Mouse (Mus musculus) effector memory CD4-positive, alpha-beta T cell, adult 7 months (primary cell): ENCODE results near the gene Cxcl9. TPM values are rescaled to one million over a fixed set of nuclear protein-coding genes. Genes with fewer than 3 reads are reported as not detected.

Experiments
- polyA plus RNA-seq: library from polyadenylated mRNA; unstranded; fragments of 100-300 nt; shearing (Covaris generic); gene quantifications from one replicate; pipeline ENCODE4 v1.2.1, GENCODE M21; 2017

The Cxcl9 gene
- not detected for polyA plus RNA-seq

DNA sequence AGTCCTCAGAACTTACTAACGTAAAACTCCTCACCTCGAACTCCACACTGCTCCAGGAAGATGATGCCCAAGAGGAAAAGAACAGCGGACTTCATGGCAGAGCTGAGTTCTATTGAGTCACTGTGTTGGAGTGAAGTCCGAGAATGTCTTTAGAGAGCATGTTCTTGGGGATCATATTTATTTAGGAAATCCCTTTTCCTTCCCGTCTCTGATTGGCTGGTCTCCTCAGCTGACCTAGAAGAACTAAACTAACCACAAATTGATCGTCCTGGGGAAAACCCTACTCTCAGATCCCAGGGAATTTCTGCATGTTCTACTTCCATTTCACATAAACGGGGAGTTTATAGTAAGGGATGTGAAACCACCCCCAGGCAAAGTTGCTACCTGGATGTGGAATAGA is at the start of gene Cxcl9:
Gene Cxcl9 (minus strand): TSS at position 151 of the 400 bp plus-strand sequence.

DNA sequence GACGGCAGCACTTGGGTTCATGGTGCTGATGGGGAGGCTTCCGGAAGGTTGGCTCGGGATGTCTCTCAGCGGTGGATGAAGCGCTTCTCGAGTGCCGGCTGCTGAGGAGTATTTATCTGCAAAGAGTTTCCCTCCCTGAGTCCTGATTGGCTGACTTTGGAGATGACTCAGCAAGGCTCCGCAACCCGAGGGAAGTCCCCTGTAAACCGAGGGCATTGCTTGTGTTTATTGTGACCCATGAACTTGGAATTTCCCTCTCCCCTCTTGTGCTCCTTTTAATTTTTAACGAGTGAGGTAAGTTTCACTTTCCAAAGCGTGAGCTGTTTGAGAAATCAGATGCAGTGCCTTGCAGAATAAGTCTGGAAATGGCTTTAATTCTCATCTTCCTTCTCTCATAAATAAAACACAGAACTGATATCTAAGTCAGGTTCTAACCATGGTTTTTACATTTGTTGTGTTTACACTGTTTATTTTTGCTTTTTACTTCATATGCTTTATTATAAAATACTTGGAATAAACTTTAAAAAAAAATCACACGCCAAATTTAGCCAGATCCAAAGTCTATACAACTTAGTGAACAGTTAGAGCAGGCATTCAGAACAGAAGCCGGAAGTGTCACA is 21.0 kb upstream of the Cxcl9 start, which contains the start of gene Cxcl10:
Gene Cxcl10 (minus strand): TSS at position 96 of the 620 bp plus-strand sequence.

GRCm38 (mm10) chr5:92331635-92332338 is 3.9 kb upstream of the Cxcl9 start, which contains the start of gene Art3:
Art3 (plus strand) TSS chr5:92331827.

DNA sequence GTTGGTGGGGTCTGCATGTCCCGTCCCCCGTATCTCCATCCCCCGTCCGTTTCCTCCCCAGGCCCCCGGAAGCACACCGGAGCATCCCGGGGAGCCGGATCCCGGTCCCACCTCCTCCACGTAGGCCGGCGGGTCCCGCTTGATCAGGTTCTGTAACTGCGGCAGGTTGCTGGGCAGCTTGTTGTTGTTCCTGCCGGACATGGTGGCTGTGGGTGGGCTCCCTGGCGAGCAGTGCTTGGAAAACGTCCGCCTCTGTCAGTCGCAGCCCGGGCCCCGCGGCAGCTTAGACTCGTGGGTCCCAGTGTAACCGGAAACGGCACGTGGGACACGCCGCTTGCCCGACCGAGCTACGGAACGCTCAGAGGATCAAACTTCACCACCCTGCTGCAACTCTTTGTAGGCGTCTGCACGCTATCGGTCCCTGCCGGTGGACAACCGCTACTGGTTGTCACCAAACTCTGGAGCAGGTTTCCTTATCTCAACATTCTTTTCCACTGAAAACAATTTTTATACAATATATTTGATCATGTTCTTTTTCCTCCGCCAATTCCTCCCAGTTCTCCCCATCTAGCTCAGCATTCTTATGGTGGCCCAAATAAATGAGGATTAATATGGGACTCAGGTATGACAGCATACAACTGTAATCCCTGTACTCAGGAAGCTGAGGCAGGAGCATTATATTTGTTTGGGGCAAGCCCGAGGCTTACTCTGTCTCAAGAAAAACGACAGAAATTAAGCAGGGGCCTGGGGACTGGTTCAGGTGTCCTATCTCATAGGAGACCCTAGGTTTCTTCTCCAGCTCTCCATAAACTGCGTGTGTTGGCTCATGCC is 18.0 kb downstream of the Cxcl9 start, which contains the start of gene Sdad1:
Gene Sdad1 (minus strand): TSS at position 799 of the 831 bp plus-strand sequence.

GRCm38 (mm10) chr5:92277437-92278394 is 50.2 kb downstream of the Cxcl9 start, which contains the start of gene Naaa:
Naaa (minus strand) TSS chr5:92278170.

Other genes starting within 250 kb of the Cxcl9 start
- 191 TPM for gene G3bp2, start 244.4 kb downstream of the Cxcl9 start, polyA plus RNA-seq
- 44.1 TPM for gene Uso1, start 190.1 kb downstream of the Cxcl9 start, polyA plus RNA-seq
- gene U90926, start 112.7 kb downstream of the Cxcl9 start, polyA plus RNA-seq, result not detected
- 0.17 TPM for gene Ppef2, start 71.8 kb downstream of the Cxcl9 start, polyA plus RNA-seq
- gene Naaa, start 49.9 kb downstream of the Cxcl9 start, polyA plus RNA-seq, result 15.2 TPM
- gene Sdad1, start 17.6 kb downstream of the Cxcl9 start, polyA plus RNA-seq, result 51.3 TPM
- gene Art3, start 3.7 kb upstream of the Cxcl9 start, polyA plus RNA-seq, result 2.8 TPM
- gene Cxcl10, start 20.8 kb upstream of the Cxcl9 start, polyA plus RNA-seq, result 88.8 TPM
- 44.4 TPM for gene Nup54, start 107.1 kb upstream of the Cxcl9 start, polyA plus RNA-seq
- 22.7 TPM for gene Scarb2, start 178.8 kb upstream of the Cxcl9 start, polyA plus RNA-seq
- not detected for gene Fam47e, start 227.0 kb upstream of the Cxcl9 start, polyA plus RNA-seq